Mouse (Mus musculus) hematopoietic stem cell, adult 5-6 weeks (primary cell): ENCODE measurements around the gene Pxdn. TPM values are rescaled to one million over a fixed set of nuclear protein-coding genes. Genes with fewer than 3 reads are reported as not detected.
A peak's percentile ranks its signal among the peaks of the same experiment; 100 is the strongest.

Experiments used
- ATAC-seq, 2 experiments: fragments of 125-278 bp in 1 of 2; replicated peaks in 1 of 2; 2 replicates each; pipeline ENCODE4 v1.8.0; 2016 to 2017; ENCODE audit warnings: inconsistent platforms in 2 of 2, mild to moderate bottlenecking in 2 of 2, moderate number of reproducible peaks in 2 of 2, low read depth in 1 of 2, moderate TSS enrichment in 1 of 2; ENCODE audit not compliant: low FRiP score in 2 of 2, poor library complexity in 2 of 2, severe bottlenecking in 2 of 2, insufficient read depth in 1 of 2, low TSS enrichment in 1 of 2
- total RNA-seq: library from RNA; stranded (forward); fragments of 172-1452, 232-1000 nt; gene quantifications from 2 replicates; pipeline ENCODE4 v1.2.3, GENCODE M21; 2017

The Pxdn gene
- total RNA-seq, 1 experiment from 2014 or later: not detected

DNA sequence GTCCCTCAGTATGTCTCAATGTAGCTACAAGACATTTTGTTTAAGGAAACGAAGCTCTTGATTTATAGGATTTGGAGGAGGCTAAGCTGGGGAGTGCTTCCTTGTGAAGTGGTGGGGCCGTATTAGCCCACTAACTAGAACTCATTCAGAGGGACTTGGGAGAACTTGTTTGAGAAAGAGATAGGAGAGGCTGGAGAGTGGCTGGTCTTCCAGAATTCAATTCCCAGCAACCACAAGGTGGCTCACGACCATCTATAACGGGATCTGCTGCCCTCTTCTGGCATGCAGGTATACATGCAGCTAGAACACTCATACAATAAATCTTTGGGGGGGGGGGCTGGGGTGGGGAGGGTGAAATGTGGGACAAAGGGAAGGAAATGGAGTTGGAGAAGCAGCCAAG is 102.7 kb downstream of the Pxdn start:
- no peak for ATAC-seq

DNA sequence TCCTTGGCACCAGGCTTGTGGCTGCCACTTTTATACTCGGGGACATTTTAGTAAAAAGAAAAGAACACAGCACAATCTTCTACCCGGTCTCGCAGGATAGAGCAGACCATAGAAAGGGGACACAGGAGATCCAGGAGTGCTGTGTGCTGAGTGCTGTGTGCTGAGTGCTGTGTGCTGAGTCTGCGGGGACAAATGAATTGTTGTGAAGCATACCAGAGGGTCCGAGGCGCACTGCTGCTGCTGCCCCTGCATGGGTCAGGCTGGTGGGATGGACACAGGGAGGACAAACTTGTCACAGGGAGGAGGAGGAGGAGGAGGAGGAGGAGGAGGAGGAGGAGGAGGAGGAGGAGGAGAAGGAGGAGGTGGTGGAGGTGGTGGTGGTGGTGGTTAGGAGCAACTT is 111.4 kb downstream of the Pxdn start:
- no peak for ATAC-seq

DNA sequence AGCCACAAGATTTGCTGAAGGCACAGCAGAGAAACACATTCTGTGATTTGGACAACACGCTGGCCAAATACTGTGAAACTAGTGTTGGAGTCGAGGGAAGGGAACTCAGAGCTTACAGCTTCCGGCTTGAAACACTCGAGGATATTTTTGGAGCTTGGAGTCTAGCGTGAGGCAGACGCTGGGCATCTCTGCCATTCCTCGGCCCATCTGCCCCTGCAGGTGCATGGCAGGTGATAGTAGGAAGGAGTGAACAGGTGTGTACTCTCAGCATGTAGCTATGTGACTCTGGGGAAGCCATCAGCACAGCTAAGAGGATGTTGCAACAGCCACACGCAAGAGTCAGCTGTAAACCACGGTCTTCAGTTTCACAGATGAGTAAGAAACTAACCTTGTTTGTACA is 112.4 kb downstream of the Pxdn start:
- no peak for ATAC-seq

DNA sequence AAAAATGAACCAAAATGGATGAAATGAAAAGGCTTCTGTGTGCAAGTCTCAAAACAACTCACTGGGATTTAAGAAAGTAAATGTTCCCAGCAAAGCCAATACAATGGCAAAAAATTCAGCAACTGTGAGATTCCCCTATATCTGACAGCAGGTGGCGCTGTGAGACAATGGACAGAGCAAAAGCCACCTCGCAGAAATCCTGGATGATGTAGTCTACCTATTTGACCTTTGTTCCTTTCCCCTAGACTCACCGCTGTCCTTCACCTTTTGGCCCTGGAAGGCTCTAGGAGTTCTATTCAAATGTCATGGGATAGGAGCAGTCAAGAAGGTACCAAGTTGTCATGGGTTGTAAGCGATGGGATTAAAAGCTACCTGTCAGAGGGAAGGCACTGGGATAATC is 112.8 kb downstream of the Pxdn start:
- ATAC-seq: peak; percentile 32 to 56; a peak in 2 of 4 replicates

DNA sequence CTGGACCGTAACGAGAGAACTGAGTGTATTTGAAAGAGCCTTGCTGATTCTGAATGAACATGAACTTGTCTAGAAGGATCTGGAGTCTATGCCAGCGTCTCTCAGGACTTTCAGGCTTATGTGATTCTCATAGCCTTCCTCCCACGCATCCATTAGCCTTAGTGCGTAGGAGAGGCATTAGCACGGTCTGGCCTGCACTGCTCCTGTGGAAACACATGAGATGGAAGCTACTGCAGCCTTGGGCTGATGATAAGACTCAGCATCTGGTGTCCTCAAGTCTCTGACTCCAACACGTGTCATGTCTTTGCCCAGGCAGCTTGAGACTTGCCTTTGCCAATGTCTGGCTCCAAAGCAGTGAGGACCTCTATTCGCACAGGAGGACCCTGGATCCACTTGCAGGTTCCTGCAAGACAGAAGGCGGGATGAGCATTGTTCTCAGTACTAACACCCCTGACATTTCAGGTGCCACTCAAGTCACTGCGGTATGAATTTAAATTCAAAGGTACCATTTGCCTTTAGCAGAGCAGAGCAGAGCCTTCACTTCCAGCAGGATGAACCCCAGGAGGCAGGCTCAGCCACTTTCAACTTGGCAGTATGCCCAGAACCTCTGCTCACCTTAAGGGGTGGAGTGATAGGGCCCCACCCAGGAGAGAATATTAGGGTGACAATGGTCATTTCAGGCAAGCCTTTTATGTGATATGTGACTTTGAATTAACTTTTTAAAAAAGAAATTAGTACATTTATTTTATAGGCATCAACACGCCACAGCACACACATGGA is 117.5 kb downstream of the Pxdn start:
- no peak for ATAC-seq

DNA sequence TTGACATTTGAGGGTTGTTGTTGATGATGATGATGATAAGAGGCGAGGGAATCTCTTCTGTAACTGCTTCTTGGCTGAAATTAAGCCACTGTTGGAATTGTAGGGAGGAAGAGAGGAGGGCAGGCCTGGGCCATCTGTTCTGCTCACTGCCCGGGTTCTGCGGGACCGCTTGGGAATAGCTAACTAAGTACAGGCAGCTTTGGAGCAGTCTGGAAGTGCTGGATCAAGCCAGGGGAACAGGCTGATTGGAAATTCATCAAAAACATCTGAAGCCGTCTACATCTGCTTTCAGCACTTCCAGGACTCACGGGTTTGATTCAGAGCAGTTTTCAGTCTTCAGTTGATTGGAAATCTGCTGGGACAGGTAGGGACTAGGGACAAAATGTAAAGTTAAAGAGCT is 120.6 kb downstream of the Pxdn start:
- ATAC-seq: no peak

DNA sequence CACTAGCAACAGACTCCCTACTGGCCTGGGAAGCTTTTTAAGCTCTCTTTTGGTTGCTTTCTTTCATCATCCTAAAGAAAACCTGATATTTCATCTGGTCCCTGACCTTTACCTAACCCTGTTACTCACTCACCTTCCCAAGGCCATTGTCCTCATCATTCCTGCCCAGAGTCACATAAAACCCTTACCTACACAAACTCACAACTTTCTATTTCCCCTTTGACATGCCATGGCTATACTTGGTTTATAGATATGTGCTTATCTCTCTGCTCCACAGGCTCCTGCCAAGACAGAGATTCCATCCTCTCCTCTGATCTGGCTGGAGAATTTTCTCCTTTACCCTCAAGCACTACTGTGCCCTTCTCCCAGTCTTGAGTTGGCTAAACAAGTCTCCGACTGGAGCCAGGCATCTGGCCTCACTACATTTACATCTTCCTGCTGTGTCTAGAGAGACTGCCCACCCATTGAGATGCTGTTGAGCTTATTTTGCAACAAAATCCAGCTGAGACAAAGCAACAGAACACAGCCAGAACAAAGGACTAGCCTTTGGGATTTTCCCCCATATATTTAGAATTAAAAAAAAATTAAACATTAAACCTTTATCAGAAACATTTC is 124.2 kb downstream of the Pxdn start:
- no peak for ATAC-seq

DNA sequence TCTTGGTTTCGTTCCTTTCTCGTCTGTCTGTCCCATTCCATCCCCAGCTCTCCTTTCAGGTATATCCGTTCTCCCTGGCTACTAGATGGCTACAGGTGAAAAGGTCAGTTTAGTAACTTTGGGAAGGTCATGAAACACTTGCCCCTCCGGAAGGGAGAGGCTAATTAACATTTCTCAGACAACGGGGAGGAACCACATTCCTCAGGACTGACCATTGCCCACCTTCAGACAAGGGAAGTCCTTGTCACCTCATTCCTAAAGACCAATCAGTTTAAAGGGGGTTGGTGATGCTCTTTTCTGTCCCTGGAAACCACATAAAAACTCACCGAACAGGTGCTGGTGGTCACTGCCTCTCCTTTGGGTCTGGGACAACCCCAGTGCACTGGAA is 124.7 kb downstream of the Pxdn start:
- ATAC-seq: no peak

Other genes with a start within 250 kb of the Pxdn start
- not detected in 2 replicates for gene Tpo, start 195.0 kb downstream of the Pxdn start, total RNA-seq